Mouse (Mus musculus): ENCODE results near the gene Atrnl1.
"Not testable (repeated sequence)": the region's sequence is repeated elsewhere in the genome, so short reads cannot be mapped to it uniquely, and the experiment has no call there.

Gene Atrnl1

DNA sequence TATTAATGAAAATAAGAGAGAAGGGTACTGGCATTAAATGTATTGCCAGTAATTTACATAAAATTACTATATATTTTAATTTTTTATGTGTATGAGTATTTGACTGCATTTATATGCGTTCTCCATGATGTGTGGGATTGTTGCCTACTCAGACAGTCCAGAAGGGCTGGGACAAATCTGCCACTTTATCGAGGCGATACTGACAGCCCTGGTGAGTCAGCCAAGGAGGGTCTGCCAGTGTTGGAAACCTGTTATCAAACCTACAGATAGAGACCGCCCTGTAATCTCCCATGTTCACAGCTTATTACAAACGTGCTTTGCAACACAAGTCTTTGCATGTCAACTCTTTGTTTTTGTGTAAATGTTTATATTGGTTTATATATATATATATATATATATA, 347.9 kb downstream of the Atrnl1 start:
- no peak for DNase-seq (ENCODE audit: extremely low read depth, low read depth)

DNA sequence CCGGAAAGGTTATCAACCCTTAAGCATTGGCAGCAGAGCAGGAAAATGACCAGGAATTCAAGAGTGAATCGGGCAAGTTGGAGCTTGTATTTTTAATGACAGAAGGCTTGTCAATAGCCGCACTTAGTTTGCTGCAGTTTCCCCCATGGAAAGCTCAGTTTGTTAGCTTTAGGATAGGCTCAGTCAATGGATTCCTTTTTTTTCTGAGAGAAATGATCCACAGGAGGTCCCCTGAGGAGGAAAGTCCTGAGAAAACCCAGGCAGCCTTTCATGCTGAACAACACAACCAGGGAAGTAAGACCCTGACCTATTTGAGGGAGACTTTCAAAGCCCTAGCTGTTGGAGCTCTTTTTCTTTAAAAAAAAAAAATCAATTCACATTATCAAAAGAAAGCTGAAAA, 350.5 kb downstream of the Atrnl1 start:
- no peak for DNase-seq (ENCODE audit: extremely low read depth, low read depth)

DNA sequence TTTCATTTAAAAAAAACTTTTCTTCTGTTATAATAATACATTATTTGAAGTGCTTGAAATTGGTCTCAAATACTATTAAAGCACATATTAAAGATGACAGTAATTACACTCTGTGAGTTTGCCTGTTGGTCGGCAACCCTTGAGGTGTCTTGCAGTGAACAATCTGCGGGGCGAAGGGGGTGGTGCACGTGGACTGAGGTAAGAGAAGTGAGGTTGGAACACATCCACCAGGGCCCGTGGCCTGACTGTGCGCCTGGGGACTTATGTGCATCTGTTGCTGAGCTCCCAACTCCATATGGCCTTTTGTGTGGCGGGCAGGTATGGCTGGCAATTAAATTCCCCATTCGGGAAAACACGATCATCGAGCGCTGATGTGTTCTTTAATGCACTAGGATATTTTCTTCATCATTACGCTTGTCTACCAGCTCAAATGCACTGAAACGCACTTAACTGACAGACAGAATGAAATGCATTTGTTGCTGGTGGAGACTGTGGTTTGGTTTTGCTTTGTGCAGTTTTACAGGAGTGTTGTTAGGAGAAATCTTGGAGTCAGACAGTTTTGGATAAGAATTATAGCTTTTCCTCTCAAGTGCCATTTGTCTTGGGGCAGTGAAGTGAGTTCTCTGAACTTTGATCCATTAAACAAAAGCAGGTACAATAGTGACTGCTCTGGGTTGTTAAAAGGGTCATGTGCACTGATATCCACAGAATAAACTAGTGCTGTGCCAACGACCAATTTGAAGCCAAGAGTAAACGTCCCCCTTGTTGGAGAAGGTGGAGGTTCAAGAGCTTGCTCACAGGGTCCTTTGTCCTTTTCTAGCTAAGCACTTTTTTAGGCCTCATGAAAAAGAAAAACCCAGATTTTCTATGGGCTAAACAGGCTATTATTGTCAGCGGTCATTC, 351.2 kb downstream of the Atrnl1 start:
- DNase-seq (ENCODE audit: extremely low read depth, low read depth) = no peak

DNA sequence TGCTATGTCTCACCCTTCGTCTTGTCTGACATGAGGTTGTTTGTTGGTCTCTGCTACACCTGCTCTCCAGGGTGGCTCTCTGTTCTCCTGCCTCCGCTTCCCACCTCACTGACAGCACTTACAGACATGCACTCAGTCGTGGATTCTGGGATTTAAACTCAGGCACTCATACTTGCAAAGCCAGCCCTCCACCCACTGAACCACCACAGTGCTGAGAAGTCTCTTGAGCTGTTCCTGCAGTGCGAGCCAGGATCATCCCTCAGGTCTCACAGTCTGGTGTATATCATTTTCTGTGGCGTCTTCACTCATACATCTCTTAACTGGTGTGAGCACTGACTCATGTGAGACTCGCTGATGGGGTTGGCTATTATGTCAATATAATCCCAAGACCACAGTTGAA, 353.0 kb downstream of the Atrnl1 start:
- DNase-seq (ENCODE audit: extremely low read depth, low read depth) = no peak

- DNase-seq (ENCODE audit: extremely low read depth, low read depth) = no peak
These were observed 358.9 kb downstream of the Atrnl1 start for GRCm38 (mm10) chr19:57969766-57970165.

DNA sequence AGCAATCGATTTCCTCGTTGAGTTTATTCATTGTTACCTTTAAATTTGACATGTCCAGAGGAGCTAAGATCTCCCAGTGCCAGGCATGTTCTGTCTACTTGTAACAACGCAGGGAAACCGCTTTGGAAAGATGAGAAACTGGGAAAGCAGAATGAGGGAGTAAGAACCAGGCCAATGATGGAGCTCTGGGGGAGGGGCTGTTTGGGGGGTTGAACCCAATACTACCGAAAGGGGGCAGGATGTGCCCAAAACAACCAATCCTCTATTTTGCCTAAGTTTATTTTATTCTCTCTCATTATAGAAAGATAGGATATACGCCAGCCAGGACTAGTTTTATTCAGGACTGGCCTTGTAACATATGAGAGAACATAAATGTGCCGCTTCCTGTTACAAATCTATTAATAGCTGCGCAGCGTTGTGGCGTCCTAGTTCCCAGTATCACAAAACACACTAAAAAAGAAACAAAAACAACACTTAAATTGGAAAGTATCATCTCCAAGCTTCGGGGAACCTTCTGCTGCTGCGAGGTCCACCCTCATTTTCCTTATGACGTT, 359.6 kb downstream of the Atrnl1 start:
- no peak for DNase-seq (ENCODE audit: extremely low read depth, low read depth)

DNA sequence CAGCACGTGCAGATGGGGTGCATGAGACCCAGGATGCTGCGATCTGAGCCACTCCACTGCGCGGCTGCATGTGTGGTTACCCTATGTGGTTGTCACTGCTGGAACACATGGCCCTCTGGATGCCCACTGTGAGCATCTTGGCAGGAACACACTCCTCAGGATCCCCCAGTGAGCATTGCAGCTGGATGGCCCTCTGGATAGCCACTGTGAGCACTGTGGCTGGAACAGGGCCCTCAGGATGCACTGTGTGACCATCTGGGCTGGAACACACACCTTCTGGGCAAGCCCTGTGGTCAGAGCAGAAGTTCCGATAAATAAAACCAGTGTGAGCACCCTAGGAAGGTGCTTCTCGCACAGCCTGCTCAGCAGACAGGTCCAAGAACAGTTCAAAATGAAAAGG, 364.4 kb downstream of the Atrnl1 start:
- no peak for DNase-seq (ENCODE audit: extremely low read depth, low read depth)

- DNase-seq (ENCODE audit: extremely low read depth, low read depth) = no peak
These were observed 375.4 kb downstream of the Atrnl1 start for GRCm38 (mm10) chr19:57985918-57986900.

GRCm38 (mm10) chr19:57987696-57988393, 377.0 kb downstream of the Atrnl1 start:
- no peak for DNase-seq (ENCODE audit: extremely low read depth, low read depth)

DNA sequence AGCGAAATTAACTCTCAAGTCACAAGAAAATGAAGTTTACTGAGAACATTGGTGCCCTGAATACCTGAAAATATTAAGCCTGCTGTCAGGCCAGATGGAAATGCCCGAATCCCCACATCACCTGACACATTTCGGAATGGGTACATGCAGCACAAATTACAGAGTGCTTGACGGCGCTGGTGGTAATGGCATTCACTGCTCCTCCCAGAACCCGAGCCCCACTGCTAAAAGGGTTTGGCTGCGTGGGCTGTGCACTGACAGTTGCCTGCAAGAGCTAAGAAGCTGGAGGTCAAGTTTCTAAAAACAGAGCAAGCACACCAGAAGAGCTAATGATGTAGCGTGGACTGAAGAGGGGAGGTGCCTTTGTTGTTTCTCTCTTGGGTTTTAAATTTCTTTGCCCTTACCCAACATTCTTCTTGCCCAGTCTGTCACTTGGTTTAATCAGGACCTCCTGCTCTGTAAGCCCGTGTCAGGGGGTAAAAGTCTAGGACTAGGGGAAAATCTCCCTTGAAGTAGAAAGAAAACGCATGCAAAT, 377.8 kb downstream of the Atrnl1 start:
- DNase-seq (ENCODE audit: extremely low read depth, low read depth) = no peak

GRCm38 (mm10) chr19:57991099-57991760, 380.4 kb downstream of the Atrnl1 start:
- DNase-seq (ENCODE audit: extremely low read depth, low read depth) = no peak

GRCm38 (mm10) chr19:57994174-57994833, 383.5 kb downstream of the Atrnl1 start:
- not testable (repeated sequence) for DNase-seq (ENCODE audit: extremely low read depth, low read depth)

- no peak for DNase-seq (ENCODE audit: extremely low read depth, low read depth)
These were observed 384.2 kb downstream of the Atrnl1 start for GRCm38 (mm10) chr19:57995015-57995414.

DNA sequence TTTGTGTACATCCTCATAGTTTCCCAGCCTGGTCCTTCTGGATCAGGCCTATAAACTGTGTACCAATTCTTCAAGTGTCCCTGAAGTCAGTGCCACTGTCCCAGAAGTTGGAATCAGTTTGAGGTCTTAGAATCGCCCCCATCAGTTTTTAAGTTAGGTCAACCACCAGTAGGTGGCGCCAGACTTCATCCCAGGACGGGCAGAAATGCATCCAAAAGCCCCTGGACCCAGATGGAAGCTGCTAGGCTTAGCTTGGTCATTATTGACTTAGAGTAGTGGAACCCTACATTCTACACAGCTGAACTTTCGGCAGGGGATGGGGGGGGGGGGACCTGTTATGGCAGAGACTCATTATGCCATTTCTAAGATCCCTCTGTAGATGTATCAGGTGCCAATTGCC, 387.1 kb downstream of the Atrnl1 start:
- peak; percentile 25 for DNase-seq (ENCODE audit: extremely low read depth, low read depth)

GRCm38 (mm10) chr19:58011636-58012035, 400.8 kb downstream of the Atrnl1 start:
- no peak for DNase-seq (ENCODE audit: extremely low read depth, low read depth)

DNA sequence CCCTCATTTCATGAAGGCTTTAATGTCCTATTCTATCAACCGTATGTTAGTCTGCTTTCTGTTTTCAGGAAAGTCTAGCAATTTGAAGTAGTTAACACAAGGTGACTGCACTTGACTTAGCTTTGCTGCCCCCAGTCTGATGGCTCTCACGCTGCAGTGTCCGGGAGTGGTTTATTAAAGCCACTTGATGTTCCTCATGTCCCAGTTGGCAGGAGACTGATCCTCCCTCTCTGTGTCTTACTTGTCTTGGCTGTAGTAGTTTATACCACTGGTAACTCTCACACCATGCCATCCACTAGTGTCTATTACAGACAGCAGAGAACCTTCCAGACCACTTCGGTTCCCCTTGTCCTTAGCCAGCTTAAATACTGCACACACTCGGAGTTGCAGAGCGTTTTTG, 404.9 kb downstream of the Atrnl1 start:
- no peak for DNase-seq (ENCODE audit: extremely low read depth, low read depth)

DNA sequence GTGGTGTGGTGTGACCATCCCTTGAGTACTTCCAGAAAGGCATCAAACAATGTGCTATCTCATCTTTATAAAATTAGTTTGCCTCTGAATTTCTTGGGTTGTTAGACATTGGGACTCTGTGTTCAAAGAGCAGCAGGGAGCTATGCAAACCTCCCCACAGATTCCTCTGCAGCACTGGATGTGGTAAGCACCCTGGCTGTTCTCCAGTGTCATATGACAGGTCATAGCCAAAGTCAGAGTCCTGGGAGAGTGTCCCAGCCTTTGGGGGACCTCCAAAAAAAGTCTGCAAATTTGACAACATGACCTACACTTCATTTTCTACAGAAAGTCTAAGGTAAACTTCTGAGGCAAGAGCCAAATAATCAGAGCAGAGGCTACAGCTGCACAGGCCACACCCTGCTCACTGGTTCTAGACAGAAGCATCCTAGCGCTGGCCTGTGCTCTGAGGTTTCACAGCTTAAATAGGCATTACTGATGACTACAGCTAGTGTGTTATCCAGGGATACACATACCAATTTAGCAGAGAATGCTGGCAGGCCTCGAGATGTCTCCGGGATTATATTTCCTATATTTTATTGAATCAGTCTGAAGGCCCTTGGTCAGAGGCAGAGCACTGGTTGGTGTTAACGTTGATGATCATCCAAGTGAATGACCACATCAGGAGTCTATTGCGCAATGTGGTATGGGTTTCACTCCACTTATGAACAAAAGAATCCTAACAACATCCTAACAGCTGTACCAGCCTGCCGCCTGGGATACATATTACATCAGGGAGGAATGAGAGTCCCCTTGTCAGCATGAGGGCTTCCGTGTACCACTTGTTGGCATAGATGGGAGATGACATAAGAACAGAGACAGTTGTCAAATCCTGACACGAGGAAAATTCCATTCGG, 406.0 kb downstream of the Atrnl1 start:
- no peak for DNase-seq (ENCODE audit: extremely low read depth, low read depth)

- no peak for DNase-seq (ENCODE audit: extremely low read depth, low read depth)
These were observed 406.6 kb downstream of the Atrnl1 start for GRCm38 (mm10) chr19:58017468-58017867.

GRCm38 (mm10) chr19:58018698-58019097, 407.9 kb downstream of the Atrnl1 start:
- DNase-seq (ENCODE audit: extremely low read depth, low read depth) = no peak
